Mouse (Mus musculus) T-helper 2 cell (primary cell): ENCODE results near the gene Trp73.

ENCODE experiments used
- in situ Hi-C: fragments of 300-600 bp; cut with MboI, MseI; formaldehyde crosslinking; loops from one replicate; pipeline ENCODE4 v1.15.1; 2025; ENCODE audit warnings: high pct_unique_total_duplicates

Trp73 gene

GRCm38 (mm10) chr4:154103912-154104311, 36.1 kb downstream of the Trp73 start:
- in situ Hi-C loops, result no loop called here

- in situ Hi-C loops, result no loop called here
Observed at GRCm38 (mm10) chr4:154103386-154103785, 36.6 kb downstream of the Trp73 start.

DNA sequence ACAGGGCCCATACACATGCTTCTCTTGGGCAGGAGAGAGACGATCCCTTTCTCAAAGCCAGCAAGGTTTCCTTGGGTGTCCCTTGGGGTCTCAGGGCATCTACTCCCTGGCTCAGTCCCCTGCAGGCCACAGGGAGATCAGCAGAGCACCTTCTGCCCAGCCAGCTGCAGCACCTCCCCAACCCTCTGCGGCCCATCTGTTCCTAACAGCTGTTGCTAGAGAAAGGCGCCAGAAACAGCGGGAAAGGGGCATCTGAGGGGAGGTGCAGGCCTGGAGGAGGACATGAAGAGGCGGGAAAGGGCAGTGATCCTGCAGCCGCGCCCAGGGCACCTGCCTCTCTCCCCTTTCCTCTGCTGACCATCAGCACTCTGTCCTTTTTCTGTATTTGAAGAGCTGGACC, 40.6 kb downstream of the Trp73 start:
- in situ Hi-C loops, result no loop called here

- in situ Hi-C loops, result no loop called here
Observed at GRCm38 (mm10) chr4:154096111-154096510, 43.9 kb downstream of the Trp73 start.

DNA sequence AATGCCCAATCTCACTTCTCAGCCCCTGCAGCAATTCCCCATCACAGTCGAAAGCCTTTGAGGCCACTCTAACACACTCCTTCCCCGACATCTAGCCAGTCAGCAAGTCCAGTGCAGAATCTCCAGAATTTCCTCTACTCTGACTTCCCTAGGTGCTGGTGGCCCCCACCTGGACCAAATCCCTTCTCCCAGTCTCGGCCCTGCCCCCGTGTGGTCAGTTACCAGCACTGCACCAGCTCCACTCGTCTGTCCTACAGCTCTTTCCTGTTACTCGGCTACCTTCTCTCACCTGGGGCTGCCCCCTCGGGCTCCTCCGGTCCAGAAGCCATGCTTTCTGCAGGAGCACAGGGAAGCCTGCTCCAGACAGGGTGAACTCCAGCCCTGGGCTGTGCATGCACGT, 46.8 kb downstream of the Trp73 start:
- in situ Hi-C loops, result no loop called here

DNA sequence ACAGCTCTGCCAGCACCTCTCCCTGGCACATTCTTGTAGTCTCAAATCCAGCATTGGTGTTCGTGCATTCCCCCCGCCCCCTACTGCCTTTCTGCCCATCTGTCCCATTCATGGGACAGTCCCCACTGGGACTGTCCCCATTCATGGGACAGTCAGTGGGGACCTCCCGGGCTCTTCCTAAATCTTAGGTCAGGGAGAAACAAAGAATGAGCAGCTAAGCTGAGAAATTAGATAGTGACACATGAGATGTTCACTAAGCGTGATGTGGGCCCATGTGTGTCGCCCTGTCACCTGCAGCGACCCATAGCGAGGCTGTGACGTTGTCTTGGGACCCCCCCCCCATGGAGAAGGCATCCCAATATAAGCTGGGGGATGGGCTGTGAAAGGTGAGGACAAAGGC, 48.7 kb downstream of the Trp73 start:
- in situ Hi-C loops, result no loop called here

DNA sequence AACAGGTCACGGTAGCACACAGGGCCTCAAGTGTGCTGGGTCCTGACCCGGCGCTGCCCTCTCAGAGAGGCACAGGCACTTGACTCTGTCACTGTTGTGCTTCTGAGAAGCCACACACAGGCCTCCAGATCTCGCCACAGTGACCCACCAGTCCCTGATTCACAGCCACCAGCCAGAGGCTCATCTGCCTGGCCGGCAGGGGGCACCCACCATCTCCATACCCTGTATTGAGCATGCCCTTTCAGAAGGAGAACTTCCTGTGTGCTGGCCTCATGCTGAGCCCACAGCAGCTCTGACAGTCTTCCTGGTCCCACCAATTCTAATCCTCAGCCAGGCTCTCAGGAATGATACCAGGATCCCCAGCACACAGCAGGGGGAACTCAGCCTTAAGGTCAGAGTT, 50.8 kb downstream of the Trp73 start:
- in situ Hi-C loops, result no loop called here

DNA sequence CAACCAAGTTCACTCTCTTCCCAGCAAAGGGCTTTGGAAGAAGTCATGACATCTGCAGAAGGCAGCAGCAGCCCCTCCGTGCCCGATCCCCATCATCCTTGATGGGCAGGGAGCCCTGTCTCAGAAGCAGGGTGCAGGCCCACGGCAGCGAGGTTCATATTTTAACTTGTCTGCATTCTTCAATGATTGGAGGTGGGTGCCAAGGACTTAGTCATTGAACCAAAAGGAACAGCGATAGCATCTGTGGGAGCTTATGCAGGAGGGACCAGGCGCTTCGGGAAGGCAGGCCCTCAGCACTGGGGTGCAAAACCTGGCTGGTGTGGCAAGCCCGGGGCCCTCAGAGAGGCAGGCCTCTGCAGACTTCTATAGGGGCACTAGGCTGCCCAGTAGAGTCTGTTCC, 53.6 kb downstream of the Trp73 start:
- in situ Hi-C loops, result no loop called here

GRCm38 (mm10) chr4:154085856-154086255, 54.2 kb downstream of the Trp73 start:
- in situ Hi-C loops, result no loop called here

DNA sequence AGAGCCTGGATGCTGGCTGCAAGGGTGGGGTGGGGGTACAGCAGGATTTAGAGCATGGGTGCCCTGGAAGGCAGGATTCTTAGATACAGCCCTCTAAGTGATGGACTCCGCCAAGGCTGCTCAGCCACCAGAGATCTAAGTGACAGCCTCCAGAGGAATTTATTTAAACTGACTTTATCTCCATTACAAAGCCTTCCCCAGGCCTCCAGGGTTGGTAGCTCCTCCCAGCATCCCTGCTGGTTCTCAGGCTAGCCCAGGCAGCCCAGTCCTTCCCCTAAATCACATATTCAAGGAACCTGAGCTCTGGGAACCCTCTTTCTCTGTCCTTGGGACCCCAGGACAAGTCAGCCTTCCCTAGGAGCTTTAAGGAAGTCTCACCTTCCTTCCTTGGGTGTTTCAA, 58.0 kb downstream of the Trp73 start:
- in situ Hi-C loops, result no loop called here

DNA sequence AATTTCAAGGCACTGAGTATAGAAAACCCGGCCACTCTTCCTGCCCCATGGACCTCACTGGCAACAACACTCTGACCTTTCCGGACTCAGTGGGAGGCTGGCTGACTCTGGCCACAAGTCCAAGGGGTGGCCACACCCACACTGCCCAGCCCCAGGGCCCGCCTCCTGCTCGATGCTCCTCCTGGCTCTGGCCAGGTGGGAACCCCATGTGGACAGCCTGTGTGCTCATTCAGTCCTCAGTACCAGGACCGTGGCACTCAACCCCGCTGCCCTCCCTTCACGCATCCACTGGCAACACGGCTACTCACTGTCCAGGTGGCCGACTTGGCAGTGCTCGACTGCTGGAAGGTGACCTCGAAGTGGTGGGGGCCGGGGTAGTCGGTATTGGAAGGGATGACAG, 59.0 kb downstream of the Trp73 start:
- in situ Hi-C loops, result no loop called here

DNA sequence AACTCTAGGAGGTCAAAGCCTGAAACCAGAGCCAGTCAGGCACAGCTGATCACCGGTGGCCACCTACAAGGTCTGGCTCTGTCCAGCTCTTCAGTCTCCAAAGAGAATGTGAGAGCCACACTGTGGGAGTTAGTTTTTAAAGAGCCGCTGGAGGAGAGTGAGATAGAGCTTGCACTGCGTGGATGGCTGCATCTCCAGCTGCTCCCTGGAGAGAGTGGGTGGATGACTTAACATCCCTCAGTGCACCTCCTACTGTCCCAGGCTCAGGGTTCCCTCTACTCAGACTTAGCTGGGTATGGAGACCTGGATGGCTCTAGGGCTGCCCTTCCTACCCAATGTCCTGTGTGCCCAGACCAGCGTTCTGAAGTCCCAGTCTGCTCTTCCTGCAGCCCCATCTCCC, 59.8 kb downstream of the Trp73 start:
- in situ Hi-C loops, result no loop called here

GRCm38 (mm10) chr4:154071941-154072340, 68.1 kb downstream of the Trp73 start:
- in situ Hi-C loops, result loop anchor here (25.0 kb wide), 1 partner anchor 410 kb away; no protein-coding TSS in a partner anchor

DNA sequence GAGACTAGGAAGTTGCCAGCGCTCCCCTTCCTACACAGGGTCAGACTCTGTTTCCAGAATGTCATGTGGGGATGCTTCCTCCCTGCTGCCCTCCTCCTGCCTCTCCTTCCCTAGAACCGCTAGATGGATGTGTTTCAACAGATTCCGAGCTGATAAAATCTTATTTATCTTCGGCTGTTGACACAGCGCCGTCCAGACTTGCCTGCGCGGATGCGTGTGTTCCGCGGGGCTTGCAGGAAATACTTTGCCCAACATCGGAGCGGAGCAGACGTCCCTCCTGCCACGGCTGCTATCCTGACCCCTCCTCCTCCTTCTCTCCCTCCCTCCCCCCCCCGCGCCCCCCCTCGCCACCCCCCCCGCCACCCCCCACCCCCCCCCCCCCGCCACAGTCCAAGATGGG, 68.5 kb downstream of the Trp73 start:
- in situ Hi-C loops, result loop anchor here (25.0 kb wide), 1 partner anchor 409 kb away; no protein-coding TSS in a partner anchor

DNA sequence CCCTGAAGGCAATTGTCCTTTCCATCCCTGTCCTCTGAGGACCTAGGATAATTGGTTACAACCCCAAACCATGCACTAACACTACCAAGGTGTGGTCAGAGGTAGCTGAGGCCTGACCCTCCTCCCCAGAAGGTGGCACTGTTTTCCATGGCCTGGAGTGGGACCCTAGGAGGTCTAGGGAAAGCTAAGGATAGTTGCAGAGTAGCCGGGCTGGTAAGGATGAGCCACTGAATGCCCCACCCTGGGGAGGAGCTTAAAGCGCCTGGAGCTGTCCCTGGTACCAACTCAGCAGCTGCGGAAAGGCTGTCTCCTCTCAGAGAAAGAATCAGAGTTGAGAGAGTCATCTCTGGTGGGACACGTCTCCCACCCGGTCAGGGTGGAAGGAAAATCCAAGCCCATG, 69.1 kb downstream of the Trp73 start:
- in situ Hi-C loops, result loop anchor here (25.0 kb wide), 1 partner anchor 409 kb away; no protein-coding TSS in a partner anchor

- in situ Hi-C loops, result loop anchor here (25.0 kb wide), 1 partner anchor 403 kb away; no protein-coding TSS in a partner anchor
Observed at GRCm38 (mm10) chr4:154064827-154065773, 74.9 kb downstream of the Trp73 start.

GRCm38 (mm10) chr4:154057696-154058095, 82.3 kb downstream of the Trp73 start:
- in situ Hi-C loops, result loop anchor here (25.0 kb wide), 1 partner anchor 395 kb away; no protein-coding TSS in a partner anchor

GRCm38 (mm10) chr4:154056661-154057060, 83.3 kb downstream of the Trp73 start:
- in situ Hi-C loops, result loop anchor here (25.0 kb wide), 1 partner anchor 394 kb away; no protein-coding TSS in a partner anchor

- in situ Hi-C loops, result loop anchor here (25.0 kb wide), 1 partner anchor 394 kb away; no protein-coding TSS in a partner anchor
Observed at GRCm38 (mm10) chr4:154056046-154056445, 84.0 kb downstream of the Trp73 start.

DNA sequence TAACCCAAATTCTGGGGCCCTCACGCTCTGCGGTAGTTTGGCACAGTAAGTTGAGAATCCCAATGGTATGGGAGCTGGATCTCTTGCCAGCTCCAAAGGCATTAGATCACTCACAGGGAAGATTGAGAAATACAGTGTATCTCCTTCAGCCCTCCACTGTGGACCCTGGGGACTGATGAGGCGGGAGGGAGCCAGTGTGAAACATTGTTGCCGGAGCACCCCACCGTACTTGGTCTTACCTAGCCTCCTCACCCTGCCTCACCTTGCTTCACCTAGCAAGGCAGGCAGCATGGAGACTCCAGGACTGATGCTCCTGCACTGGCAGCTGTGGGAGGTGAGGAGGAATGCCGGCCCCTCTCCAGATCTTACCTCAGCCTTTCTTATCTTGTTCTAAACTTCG, 84.5 kb downstream of the Trp73 start:
- in situ Hi-C loops, result loop anchor here (25.0 kb wide), 1 partner anchor 393 kb away; no protein-coding TSS in a partner anchor

DNA sequence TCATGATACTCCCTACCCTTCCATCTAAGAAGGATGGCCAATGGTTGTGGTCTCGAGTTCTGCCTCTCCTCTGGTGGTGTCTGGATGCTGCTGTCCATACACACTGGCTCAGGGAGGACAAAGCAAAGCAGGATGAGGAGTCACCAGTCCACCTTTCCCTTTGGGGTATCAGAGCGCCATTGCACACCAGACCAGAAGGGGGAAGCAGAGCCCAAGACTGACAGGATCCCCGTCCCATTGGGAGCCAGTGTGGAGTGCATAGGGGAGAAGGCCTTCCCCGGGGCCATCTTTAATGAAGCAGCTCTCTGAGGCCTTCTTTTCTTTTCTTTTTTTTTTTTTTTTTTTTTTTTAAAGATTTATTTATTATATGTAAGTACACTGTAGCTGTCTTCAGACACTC, 86.9 kb downstream of the Trp73 start:
- in situ Hi-C loops, result loop anchor here (25.0 kb wide), 1 partner anchor 391 kb away; no protein-coding TSS in a partner anchor

DNA sequence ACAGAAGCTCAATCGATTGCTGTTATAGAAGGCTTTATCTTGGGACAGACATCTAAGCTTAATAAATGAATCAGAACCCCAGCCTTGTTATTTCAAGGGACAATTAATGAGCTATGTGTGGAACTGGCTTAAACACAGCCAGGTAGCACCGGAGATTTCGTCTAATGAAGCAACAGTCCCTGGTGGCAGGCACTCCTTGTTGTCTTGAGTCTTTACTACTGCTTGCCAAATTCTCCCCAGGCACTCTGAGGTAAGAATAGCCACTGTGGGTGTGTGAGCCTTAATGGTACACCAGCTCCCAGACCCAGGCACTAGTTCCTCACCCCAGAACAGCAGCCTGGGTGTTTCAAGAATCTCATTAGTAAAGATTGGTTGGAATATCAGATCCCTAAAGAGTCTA, 88.6 kb downstream of the Trp73 start:
- in situ Hi-C loops, result loop anchor here (25.0 kb wide), 1 partner anchor 389 kb away; no protein-coding TSS in a partner anchor

DNA sequence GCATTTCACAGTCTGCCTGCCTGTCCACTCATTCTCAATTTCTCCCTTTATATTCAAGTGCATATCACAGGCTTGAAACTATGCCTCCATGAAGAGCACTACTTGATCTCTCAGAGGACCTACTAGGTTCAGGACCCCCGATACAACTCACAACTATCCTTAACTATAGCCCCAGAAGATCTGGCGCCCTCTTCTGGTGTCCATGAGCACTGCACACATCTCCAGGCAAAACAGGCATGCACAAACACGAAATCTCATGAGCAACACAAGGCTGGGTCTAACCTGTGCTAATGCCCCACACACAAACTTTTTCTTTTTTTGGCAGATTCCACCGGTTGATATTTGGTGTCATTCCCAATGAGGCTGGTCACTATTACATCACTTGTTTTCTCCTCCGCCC, 94.2 kb downstream of the Trp73 start:
- in situ Hi-C loops, result loop anchor here (10.0 kb wide), 1 partner anchor 249 kb away; no protein-coding TSS in a partner anchor
